Mouse (Mus musculus): Measurements from ENCODE around the gene Ddit4.

Gene Ddit4

GRCm38 (mm10) chr10:59949255-59949648 is 2.4 kb downstream of the Ddit4 start:
- DNase-seq (ENCODE audit: low spot score): no peak

DNA sequence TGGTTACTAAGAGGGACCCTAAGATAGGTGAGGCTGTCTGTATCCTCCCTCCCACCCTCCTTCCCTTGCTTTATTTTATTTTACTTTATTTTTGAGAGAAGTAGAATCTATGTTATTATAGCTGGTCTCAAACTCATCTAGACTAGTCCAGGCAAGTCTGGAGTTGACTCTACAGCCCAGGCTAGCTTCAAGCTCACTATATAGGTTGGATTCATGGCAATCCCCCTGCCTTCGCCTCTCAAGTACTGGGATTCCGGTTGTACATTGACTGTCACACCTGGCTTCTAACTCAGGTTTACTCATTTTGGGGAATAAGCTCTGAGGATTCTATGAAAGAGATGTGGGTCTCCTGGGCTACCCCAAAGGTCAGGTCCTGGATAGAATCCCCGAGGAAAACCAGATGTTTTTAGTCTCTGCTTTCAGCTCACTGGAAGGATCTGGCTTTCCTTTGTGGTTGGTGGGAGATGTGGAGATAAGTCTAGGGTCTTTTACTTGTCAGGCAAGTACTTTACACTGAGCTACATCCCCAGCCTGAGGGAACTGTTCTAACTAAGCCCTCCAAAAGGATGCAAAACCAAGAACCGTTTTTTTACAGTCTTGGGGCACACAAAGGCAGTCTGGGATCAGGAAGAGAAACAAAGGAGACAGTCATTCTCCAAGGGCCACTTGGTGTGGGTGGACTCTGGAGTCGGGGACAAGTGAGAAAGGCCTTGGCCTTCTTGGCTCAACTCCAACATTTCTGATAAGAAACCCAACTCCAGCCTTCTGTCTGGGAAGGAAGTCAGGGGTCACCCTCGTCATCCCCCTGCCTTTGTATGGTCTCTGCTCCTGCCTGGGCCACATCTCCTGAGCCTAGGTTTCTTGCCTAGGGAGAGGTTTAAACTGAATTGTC is 3.0 kb downstream of the Ddit4 start:
- no peak for DNase-seq (ENCODE audit: low spot score)

DNA sequence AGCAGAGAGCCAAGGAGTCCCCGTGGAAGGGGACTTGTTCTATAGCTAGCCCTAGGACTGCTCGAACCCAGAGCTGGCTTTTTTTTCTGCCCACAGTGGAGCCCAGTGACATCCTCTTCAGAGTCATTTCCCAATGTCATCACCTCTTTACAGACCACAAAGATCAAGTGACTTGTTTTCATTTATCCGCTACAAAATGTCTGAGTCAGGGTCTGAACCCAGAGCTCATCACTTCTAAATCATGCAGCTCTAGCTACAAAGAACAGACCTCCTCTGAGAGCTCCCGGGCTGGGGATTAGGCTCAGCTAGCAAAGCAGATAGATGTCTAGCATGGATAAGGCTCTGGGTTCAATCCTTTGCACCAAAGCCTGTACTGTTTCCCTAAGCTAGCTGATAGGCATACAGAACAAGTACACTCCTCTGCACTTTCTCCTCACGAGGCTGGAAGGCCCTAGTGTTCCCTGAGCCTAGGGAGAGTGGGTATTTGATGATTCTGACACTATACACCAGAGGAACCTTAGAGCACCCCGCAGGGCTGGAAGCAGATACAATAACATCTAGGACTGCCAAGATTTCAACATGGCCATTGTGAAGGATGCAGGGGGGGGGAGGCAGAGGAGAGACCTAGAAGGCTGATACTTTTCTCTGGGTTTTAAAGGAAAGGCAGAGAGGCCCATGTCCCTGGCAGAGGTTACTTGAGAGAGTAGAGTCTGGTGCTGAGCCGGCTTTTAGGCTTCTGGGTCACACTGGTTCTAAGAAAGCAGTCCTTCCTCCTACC is 4.1 kb downstream of the Ddit4 start:
- DNase-seq (ENCODE audit: low spot score): no peak

GRCm38 (mm10) chr10:59946362-59946761 is 5.3 kb downstream of the Ddit4 start:
- no peak for DNase-seq (ENCODE audit: low spot score)

- DNase-seq (ENCODE audit: low spot score): no peak
Observed at GRCm38 (mm10) chr10:59945416-59945815, 6.2 kb downstream of the Ddit4 start.

GRCm38 (mm10) chr10:59943421-59943989 is 8.1 kb downstream of the Ddit4 start:
- peak; percentile 61 for DNase-seq (ENCODE audit: low spot score)

GRCm38 (mm10) chr10:59942847-59943420 is 8.7 kb downstream of the Ddit4 start:
- peak; percentile 82 for DNase-seq (ENCODE audit: low spot score)

- no peak for DNase-seq (ENCODE audit: low spot score)
Observed at GRCm38 (mm10) chr10:59942281-59942846, 9.3 kb downstream of the Ddit4 start.

GRCm38 (mm10) chr10:59939081-59939480 is 12.6 kb downstream of the Ddit4 start:
- no peak for DNase-seq (ENCODE audit: low spot score)

- no peak for DNase-seq (ENCODE audit: low spot score)
Observed at GRCm38 (mm10) chr10:59938662-59939061, 13.0 kb downstream of the Ddit4 start.

GRCm38 (mm10) chr10:59936058-59936856 is 15.4 kb downstream of the Ddit4 start:
- no peak for DNase-seq (ENCODE audit: low spot score)

DNA sequence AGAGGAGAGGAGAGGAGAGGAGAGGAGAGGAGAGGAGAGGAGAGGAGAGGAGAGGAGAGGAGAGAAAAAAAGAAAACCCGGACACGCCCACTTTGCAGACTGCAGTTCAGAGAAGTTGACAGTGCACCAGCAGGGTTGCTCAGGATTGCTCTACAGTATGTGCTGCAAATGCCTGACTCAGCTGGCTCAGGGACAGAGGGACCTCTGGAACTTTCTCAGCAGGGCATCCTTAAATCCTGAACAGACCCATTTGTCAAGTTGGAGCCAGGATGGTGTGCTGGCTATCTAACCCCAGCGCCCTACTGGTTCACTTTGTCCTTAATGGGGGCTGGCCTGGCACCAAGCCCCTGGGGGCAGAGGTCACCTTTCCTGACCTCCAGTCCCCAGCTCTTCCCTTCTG is 17.6 kb downstream of the Ddit4 start:
- DNase-seq (ENCODE audit: low spot score): no peak

DNA sequence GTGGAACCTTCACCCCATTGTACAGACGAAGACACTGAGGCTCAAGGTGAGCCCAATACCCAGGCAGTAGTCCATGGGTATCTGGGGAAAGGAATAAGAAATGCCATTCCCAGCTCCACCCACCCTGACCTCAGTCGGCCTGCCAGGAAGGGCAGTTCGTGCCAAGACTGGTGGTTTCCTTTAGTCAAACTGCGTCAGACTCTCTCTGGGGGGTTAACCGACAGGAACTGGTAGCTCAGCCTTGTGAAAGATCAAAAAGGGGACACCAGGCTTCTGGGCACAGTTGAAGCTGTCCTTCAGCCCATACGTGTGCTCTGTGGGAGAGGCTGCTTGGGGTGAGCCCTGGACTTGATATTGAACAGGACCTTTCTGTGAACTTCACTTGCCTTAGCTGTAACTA is 19.1 kb downstream of the Ddit4 start:
- DNase-seq (ENCODE audit: low spot score): no peak

DNA sequence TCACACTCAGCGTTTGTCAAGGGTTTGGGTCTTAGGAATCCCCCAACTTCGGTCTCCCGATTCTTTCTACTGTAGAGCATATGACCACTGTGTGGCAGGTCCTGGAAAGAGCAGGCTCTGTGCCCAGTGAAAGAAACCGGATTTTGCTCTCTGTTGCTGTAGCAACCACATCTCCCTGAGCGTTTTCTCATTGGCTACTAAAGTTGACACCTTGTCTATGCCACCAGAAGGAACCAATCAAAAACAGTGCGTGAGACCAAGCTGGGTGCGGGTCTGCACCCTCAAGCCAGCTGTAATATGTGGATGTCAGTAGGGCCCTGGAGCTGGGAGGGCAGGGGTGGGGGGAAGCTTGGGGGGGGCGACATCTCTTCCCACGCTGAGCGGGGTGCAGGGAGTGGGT is 20.6 kb downstream of the Ddit4 start:
- peak; percentile 50 for DNase-seq (ENCODE audit: low spot score)

DNA sequence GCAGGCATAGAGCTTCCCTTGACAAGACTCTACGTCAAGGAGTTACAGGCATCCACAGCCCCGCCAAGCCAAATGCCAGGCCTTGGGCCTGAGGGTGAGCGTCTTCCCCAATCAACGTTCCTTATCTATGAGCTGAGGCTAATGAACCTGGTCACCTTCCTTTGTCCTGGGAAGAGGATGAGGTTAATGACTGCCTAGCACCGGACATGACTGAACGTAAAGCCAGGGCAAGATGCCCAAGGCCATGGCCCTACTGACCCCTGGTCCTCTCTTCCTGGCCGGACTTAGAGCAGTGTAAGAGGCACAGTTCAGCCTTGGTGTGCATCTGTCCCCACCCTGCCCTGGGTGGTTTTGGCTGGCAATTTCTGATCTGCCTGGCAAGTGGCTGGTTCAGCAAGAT is 22.4 kb downstream of the Ddit4 start:
- no peak for DNase-seq (ENCODE audit: low spot score)

DNA sequence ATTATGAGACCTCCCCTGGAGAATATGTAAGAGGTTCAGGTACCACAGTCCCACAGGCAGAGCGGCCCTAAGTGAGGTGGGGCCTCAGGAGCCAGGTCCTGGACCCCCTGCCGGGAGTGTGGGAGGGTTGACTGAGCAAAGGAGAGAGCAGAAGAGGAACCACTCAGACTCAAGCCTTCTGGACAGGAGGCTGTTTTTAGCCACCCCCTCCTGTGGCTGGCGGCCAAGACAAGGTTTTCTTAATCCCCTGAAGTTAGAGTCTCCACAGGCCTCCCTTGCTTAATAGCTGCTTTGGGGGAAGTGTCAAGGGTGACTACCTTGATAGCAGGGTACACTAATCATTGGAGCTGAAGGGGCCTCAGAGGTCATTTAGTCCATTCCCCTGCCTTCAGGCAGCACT is 27.3 kb downstream of the Ddit4 start:
- DNase-seq (ENCODE audit: low spot score): no peak

DNA sequence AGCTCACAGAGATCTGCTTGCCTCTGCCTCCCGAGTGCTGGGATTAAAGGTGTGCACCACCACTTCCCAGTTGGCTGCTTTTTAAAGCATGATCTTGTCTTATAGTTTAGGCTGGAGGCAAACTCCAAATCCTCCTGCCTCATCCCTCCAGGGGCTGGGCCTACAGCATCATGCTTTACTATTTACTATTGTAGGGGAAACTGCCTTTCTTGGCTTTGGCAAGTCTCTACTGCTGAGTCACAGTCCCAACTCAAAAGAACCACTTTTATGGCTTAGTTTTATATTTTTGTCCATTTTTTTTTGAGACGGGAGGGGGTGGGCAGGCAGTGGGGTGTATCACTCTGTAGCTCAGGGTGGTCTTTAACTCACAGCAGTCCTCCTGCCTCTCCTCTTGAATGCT is 28.1 kb downstream of the Ddit4 start:
- no peak for DNase-seq (ENCODE audit: low spot score)

GRCm38 (mm10) chr10:59920810-59921681 is 30.6 kb downstream of the Ddit4 start:
- DNase-seq (ENCODE audit: low spot score): peak; percentile 77

GRCm38 (mm10) chr10:59920485-59920809 is 31.2 kb downstream of the Ddit4 start:
- DNase-seq (ENCODE audit: low spot score): no peak

DNA sequence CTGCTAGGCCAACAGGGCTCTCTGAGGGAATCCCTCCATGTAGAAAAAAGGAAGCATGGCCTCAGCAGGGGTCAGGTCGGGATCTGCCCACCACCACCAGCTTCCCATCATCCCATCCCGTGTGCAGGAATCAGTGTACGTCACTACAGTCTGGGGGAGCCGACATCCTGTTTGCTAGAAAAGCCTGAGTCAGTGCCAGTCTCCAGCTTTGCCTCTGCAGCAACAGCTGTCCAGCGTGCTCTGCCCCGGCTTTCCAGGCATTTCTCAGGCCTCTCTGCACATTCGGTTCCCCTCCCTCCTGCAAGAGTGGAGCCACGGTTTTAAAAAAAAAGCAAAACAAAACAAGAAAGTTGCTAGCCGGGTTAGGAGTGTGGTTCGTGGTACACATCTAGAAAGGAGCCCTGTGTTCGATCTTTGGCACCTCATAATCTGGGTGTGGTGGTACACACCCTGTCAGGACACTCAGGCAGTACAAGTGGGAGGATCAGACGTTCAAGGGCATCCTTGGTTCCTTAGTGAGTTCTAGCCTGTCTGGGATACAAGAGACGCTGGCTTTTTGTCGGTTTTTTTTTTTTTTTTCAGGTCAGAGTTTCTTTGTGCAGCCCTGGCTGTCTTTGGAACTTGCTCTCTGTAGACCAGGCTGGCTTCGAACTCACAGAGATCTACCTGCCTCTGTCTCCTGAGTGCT is 32.0 kb downstream of the Ddit4 start:
- DNase-seq (ENCODE audit: low spot score): peak; percentile 23

Measured in retina, embryonic 14.5 days (tissue).